Mouse (Mus musculus) T-helper 17 cell (primary cell): ENCODE results near the gene Sh2d2a.
"Not testable (repeated sequence)": the region's sequence is repeated elsewhere in the genome, so short reads cannot be mapped to it uniquely, and the experiment has no call there.

Source experiments
- in situ Hi-C, 2 experiments: fragments of 300-600 bp; cut with MboI, MseI; formaldehyde crosslinking; loops; 1 replicate in 1 of 2; 2 replicates in 1 of 2; pipeline ENCODE4 v1.15.1; 2025; ENCODE audit warnings: high pct_unique_total_duplicates in 2 of 2

Sh2d2a gene

DNA sequence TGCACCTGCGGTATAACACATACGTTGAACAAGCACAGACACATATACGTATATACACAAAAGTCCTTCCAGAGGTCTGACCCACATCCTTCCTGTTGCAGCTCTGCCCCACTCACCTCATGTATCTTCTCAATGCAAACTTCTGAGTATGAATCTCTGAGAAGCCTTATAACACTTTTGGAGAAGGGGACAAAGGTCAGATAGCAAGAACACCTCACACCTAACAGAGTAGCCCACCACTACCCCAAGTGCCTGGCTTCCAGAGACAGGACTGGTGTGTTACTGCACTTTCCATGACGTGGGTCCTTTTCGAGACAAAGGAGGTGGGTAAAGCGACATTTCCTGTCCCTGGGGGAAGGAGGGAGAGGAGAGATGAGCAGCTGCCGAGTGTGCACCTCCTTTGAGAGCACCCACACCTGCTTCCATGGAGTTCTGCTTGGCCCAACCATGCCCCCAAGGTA lies at the start of gene Sh2d2a:
Gene Sh2d2a, plus strand, starts transcription at position 106 of the 461 bp plus-strand sequence.
- in situ Hi-C loops: no loop called here

DNA sequence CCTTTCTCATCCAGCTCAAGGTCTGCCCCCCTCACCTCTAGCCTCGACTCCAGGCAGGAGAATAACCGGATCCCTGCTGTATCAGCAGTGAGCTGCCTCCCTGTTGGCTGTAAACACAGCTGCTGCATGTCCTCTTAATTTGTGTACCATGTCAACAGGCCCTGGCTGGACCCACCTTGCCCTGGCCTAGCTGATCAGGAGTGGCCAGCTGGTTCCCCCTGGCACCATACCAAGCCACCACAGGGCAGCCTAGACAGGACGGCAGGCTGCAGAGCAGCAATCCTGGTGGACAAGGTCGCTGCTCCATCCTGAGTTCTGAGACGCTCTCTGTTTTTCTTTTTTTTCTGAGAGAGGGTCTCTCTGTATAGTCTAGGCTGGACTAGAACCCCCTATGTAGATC lies 44.9 kb upstream of the Sh2d2a start:
- in situ Hi-C loops: no loop called here

DNA sequence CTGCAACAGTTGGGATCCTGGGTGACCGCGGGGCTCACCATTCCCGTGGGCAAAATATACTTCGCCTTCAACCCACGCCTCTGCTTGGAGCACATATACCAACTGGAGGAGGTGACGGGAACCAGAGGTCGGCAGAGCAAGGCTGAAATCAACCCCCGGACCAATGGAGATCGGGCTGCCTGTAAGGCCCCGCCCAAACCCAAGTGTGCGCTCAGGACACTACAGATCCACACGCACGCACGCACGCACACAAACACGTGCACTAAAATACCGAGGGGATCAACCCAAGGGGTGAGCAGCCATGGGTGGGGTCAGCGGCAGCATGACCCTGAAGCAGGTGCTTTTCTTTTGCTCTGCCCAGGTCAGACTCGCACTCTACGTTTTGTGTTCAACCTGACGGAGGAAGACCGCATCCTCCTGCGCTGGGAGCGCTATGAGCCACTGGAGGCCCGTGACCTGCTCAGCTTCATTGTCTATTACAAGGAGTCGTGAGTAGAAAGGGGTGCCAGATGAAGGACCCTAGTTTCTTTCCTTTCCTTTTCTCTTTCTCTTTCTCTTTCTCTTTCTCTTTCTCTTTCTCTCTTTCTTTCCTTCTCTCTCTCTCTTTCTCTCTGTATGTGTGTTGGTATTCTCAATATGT lies 42.4 kb upstream of the Sh2d2a start:
- in situ Hi-C loops: no loop called here

DNA sequence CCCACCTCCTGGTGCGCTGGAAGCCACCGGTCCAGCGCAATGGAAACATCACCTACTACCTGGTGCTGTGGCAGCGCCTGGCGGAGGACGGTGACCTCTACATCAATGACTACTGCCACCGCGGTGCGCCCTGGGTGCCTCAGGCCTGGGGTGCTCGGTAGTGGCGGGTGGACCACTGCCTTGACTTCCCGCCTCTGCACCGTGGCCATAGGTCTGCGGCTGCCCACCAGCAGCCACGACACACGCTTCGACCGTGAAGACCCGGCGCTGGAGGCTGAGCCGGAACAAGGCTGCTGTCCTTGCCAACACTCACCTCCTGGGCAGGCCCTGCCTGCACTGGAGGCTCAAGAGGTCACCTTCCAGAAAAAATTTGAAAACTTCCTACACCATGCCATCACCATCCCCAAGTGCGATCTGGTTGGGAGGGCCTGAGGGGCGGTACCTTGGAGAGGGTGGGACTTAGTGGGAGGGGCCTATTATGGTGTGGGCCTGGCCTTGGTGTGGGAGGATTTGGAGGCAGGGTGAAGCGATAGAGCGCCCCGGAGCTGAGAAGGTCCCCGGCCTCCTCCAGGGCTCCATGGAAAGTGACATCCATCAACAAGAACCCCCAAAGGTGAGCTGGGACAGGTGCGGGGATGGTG lies 37.1 kb upstream of the Sh2d2a start:
- in situ Hi-C loops: no loop called here

DNA sequence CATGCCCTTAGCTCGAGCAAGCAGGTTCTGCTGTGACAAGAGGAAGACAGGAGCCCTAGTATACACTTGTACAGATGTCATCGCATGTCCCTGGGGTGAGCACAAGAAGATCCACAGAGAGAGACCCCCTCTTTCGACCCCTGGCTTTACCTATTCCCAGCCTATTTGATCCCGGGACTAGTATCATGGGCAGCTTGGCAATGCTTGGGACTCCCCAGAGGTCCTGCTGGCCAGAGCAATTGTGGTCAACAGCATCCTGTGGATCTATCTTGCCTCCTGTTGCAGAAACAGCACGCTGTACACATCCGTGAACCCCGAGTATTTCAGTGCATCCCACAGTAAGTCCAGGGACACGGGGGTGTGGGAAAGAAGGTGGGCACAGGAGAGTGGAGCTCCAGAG lies 35.3 kb upstream of the Sh2d2a start:
- in situ Hi-C loops: no loop called here

DNA sequence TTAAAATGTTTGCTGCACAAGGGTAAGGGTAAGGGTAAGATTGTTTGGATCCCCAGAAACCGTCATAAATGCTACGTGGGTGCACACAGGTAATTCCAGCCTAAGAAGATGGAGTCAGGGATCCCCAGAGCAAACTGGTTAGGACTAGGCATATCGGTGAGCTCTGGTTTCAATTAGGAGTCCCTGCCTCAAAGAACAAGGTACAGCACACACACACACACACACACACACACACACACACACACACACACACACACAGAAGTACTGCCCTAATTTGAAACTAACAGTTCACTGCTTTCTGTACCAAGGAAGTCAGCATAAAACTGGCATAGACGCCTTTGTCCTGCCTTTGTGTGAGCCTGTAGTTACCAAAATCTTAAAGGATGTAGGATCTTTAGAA lies 34.1 kb upstream of the Sh2d2a start:
- in situ Hi-C loops: no loop called here

DNA sequence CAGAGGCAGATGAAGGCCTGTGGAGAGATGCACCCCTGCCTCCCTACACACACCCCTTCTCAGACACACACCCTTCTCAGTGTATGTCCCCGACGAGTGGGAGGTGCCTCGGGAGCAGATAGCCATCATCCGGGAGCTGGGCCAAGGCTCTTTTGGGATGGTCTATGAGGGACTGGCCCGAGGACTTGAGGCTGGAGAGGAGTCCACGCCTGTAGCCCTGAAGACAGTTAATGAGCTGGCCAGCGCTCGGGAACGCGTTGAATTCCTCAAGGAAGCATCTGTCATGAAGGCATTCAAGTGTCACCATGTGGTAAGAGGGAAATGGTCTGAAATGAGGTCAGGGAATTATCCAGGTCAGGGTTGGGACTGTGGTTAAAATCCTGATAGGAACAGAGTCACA lies 33.7 kb upstream of the Sh2d2a start:
- in situ Hi-C loops: no loop called here

DNA sequence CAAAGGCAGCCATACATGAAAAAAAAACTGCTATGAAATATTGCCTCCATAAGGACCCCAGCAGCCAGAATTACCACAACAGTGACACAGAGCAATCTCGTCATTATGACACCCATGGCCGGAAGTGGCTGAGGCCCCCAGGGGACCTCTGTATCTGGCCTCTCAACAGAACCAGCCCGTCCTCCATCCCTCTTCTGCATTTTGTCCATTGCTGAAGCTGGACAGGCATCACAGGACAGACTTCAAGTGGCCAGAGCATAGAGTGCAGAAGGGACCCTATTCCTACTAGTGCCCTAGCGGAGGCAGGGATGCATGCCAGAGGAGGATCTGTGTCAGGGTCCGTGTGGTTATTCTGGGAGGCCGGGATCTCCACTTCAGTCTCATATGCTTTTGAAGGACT lies 30.4 kb upstream of the Sh2d2a start:
- in situ Hi-C loops: loop anchor here in 1 of 2 experiments (5.0 kb wide), 1 partner anchor 44 kb away; no protein-coding TSS in a partner anchor

DNA sequence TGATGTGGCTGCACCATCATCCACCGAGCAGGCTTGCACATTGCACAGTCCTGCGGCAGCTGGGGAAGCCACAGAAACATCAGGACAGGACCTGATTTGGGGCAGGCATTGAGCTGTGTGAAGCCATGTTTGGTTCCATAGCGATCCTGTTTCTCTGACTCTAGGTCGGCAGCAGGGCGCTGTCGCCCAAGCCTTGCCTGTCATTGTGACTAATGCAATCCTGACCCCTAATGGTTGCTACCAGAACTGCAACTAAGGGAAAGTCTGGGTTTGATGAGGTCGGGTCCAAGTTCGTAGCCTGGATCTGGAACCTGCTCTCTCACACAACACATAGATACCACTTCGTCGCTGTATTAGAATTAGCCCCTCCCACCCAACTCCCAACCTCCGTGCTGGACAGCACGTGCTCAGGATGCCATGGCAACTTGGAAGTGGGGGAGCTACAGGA lies 29.9 kb upstream of the Sh2d2a start:
- in situ Hi-C loops: loop anchor here in 1 of 2 experiments (5.0 kb wide), 1 partner anchor 44 kb away; no protein-coding TSS in a partner anchor

DNA sequence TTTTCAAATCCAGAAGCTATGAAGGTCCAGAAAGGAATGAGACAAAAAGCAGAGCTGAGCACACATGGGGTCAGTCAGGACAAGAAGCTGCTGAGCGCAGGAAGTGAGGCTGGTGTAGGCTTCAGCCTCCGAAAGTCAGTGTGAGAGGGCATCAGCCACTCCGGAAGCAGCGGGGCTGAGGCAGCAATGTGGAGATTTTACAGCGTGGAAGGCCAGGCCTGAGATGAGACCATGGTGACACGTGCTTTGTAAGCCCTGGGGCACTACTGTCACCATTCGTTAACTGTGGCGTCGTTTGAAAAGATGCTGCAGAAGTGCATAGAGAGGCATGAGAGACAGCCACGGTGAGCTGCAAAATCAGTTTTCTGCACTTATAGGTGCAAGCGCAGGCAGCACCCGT lies 28.3 kb upstream of the Sh2d2a start:
- in situ Hi-C loops: loop anchor here in 1 of 2 experiments (5.0 kb wide), 1 partner anchor 46 kb away; no protein-coding TSS in a partner anchor

DNA sequence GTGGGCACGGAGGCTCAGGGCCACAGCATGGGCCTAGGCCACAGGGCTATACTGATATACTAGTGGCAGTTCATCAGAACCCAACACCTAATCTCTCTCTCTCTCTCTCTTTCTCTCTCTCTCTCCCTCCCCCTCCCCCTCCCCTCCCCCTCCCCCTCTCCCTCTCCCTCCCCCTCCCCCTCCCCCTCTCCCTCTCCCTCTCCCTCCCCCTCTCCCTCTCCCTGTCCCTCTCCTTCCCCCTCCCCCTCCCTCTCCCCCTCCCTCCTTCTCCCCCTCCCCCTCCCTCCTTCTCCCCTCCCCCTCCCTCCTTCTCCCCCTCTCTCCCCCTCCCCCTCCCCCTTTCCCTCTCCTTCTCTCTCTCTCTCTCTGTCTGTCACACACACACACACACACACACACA lies 22.3 kb upstream of the Sh2d2a start, which contains the start of gene Pear1:
Gene Pear1, minus strand, starts transcription at position 101 of the 400 bp plus-strand sequence.
- in situ Hi-C loops: not testable (repeated sequence)

DNA sequence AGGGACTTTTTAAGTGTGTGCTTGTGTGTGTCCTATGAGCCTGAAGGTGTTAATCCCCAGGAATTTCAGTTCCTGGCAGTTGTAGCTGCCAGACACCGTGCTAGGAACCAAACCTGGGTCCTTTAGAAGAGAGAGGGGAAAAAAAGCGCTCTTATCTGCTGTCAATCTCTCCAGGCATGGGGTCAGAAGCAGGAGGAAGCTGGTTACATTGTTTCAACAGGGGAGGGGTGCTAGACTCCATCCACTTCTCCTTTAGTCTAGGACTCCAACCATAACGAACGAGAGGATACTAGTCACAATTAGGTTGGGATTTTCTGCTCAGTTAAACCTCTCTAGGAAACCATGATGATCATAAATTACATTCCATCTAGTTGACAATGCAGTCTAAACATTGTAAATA lies 18.1 kb upstream of the Sh2d2a start:
- in situ Hi-C loops: no loop called here

DNA sequence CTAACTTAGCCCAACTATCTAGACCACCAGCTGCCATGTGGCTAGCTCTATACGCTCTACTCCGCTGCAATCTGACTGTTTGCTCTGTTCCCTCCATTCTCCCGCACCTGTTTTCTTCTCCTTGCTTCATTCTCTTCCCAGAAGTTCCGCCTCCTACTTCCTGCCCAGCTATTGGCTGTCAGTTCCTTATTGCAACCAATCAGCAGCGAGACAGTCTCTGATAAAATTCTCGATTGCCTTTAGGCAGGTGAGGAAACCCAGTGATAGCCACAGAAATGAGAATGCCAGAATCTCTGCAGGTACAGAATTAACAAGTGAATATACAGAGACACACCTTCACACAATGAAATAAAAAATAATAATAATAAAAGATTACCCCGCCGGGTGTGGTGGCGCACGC lies 17.5 kb upstream of the Sh2d2a start:
- in situ Hi-C loops: no loop called here

DNA sequence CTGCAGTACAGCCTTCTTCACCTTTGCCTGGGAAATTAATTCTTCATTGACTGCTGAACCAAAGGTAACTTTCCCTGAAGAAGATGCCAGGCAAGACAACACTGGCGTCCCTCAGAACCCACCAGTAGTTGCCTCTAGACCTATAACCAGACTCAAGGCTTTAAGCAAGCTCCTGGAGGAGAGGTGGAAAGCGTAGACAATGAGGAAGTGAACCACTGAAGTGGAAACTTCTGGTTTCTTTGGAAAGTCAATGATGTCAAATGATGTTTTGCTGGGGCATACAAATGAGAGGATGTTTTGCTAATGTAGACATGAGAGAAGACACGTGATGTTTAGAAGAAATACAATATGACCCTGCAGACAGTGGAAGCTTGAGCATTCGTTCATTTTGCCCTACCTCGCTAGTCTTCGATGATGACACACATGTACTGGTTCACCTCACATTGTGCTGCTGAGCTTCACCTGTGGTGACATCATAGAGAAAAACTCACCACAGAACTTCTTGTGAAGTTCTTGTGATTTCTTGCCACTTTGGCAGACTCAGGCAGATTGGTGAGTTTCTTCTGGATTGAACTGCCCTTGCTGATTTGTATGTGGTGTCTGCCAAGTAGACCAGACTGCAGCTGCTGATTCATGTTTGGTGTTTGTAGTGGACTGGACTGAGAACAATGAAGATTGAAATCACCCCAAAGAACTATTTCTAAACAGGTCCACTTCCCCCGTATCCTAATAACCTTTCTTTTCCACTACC lies 14.3 kb upstream of the Sh2d2a start:
- in situ Hi-C loops: no loop called here

DNA sequence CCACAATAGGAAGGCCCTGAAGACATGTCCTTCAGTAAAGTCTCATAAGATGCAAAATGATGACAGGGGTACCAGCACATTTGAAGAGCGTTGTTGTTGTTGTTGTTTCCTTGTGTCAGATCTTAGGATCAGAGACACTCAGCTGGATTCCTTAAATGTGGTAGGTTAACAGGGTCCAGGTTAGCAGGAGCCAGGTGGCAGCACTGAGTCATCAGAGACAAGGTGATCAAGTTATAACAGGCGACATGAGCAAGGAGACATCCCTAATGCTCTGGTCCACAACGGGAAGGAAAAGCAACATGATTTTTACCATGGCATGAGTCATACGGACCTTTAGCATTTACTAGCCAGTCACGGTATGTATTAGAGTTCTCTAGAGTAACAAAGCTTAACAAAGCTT lies 13.1 kb upstream of the Sh2d2a start:
- in situ Hi-C loops: no loop called here

DNA sequence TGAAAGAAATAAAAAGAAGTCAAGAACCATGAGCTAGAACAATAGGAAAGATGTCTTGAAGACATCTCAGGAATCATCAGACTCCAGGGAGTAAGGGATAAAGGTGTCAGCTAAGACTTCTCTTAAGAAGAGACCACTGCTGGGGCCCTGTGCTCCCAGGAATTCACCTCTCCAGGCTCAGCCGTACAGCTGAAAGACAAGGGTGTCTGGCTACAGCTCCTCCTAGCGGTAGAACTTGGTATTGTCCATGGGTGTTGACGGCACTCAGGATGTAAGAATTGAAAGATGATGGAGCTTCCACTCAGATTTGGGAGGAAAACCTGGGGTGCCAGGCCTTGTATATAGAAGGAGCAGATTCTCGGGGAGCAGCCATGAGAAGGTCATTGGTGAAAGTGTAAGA lies 7.9 kb upstream of the Sh2d2a start:
- in situ Hi-C loops: no loop called here

DNA sequence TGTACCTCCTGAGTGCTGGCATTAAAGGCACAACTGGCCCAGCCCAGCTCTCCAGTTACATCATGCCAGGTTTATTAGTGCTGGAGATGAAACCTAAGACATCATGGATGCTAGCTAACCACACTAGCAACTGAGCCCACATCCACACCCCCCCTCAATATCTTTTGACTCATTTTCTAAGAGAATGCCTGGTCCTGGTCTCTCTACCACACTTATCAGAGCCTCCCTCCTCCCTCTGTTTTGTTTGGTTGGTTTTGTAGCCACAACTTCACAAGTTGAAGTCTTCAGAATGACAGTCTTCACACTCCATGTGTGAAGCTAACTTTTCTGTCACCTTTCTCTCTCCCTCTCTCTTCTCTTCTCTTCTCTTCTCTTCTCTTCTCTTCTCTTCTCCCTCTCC lies 5.7 kb upstream of the Sh2d2a start:
- in situ Hi-C loops: no loop called here

DNA sequence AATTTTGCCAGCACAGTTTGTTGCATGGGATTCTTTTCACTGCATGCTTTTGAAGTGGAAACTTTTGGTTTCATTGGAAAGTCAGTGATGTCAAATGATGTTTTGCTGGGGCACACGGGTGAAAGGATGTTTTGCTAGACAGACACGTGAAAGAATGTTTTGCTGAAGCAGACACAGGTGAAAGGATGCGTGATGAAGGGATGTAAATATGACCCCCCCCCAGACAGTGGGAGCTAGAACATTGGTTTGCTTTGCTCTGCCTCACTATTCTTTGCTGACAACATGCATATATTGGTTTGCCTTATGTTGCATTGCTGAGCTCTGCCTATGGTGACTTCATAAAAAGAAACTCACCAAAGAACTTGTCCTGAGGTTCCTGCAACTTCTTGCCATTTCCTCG lies 1.6 kb upstream of the Sh2d2a start:
- in situ Hi-C loops: no loop called here

DNA sequence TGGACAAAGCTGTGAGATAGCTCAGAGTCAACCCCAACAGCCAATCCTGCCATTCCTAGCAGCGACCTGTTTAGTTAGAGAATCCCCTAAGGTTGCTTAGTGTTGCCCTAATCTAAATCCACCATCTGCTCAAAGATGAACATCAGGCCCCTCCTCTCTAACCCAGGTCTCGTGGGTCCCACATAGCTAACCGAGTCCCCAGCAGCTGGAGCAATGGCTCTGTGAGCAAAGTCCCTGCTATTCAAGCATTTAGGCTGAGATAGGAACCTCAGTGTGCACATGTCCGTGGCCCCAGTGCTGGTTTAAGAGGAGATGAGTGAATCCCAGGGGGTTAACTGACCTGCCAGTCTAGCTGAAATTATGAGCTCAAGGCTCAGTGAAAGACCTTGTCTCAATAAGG lies 369 bp upstream of the Sh2d2a start:
- in situ Hi-C loops: no loop called here

DNA sequence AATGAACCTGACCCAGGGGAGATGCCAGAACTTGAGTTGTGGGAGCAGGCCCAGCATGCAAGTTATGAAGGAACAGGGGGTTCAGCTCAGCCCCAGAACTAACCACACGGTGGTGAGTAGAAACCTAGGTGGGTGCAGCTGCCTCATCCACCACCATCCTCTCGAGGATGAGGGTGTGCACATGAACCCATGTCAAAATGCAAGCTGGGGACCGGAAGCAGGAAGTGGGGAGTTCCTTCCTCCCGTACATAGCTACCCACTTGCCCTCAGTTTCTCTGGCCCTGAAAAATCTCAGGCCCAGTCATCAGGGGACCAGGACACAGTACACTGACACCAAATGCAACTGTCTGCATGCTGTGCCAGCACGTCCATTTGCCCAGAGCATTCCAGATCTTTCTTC lies 1.1 kb downstream of the Sh2d2a start:
- in situ Hi-C loops: no loop called here

DNA sequence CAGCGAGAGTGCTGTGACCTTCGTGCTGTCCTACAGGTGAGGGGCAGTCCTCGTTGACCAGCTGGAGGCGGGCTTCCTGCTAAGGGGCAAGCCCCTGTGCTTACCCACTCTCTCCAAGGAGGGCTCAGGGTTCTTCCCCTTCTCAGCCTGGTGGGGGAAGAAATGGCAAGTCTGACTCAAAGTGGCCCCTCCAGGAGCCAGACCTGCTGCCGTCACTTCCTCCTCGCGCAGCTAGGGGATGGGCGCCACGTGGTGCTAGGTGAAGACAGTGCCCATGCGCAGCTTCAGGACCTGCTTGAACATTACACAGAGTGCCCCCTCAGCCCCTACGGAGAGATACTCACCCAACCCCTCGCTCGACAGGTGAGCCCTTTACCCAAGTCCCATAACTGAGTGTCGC lies 2.6 kb downstream of the Sh2d2a start:
- in situ Hi-C loops: no loop called here

DNA sequence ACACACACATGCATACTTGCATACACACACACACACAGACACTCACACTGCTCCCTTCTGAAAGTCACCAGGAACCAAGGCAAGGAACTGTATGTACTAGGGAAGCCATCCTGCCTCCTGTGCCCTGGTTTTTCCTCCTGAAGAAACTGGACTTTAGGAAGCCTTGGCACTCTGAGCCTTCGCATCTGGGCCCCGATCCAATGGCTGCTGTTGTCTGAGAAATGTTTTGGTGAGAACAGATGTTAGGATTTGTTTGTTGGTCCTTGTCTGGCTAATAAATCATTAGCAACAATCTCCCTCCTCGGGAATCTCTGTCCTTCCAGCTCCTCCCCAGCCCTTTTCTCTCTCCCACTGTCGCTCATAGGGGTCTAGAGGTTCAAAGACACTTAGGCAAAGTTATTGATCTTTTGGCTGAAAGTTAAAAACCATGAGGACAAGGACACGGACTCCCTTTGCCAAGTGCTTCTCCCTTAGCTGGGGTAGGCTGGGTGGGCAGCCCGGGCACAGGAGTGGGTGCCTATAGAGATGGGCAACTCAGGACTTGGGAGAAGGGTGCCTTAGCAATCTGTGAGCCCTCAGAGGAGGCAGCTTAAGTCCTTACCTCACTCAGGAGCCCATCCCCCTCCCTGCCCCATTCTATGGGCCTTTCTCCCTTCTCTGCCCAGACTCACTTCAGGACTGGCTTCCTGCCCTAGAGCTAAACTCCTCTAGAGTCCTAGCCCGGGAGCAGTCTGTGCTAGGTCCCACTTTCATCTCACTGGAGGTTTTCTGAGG lies 8.4 kb downstream of the Sh2d2a start:
- in situ Hi-C loops: no loop called here
